Mouse (Mus musculus) brain, adult 2 months (tissue): ENCODE results near the gene Pias1.

Source experiments
- DNase-seq: peaks from one replicate; pipeline ENCODE4 v3.0.0; 2011; ENCODE audit warnings: low read depth, low spot score

Gene Pias1

GRCm38 (mm10) chr9:62987824-62988223 lies at the start of gene Pias1:
Gene Pias1 (minus strand): TSS chr9:62987924.
- DNase-seq: no peak

GRCm38 (mm10) chr9:63035431-63035830 lies 47.7 kb upstream of the Pias1 start:
- DNase-seq: peak; percentile 71

- DNase-seq: peak; percentile 54
These were observed 43.5 kb upstream of the Pias1 start for GRCm38 (mm10) chr9:63031011-63031782.

GRCm38 (mm10) chr9:63022486-63022885 lies 34.8 kb upstream of the Pias1 start:
- DNase-seq: no peak

GRCm38 (mm10) chr9:63007371-63007770 lies 19.6 kb upstream of the Pias1 start:
- DNase-seq: no peak

GRCm38 (mm10) chr9:63006081-63006820 lies 18.5 kb upstream of the Pias1 start:
- peak; percentile 1 for DNase-seq

- no peak for DNase-seq
These were observed 10.8 kb upstream of the Pias1 start for GRCm38 (mm10) chr9:62998561-62998960.

- DNase-seq: no peak
These were observed 9.9 kb upstream of the Pias1 start for GRCm38 (mm10) chr9:62997626-62998025.

GRCm38 (mm10) chr9:62995186-62995585 lies 7.5 kb upstream of the Pias1 start:
- no peak for DNase-seq

- DNase-seq: no peak
These were observed 2.4 kb upstream of the Pias1 start for GRCm38 (mm10) chr9:62990134-62990533.

GRCm38 (mm10) chr9:62980777-62981202 lies 6.9 kb downstream of the Pias1 start:
- DNase-seq: peak; percentile 98

GRCm38 (mm10) chr9:62980162-62980776 lies 7.5 kb downstream of the Pias1 start:
- DNase-seq: no peak

- peak; percentile 17 for DNase-seq
These were observed 8.1 kb downstream of the Pias1 start for GRCm38 (mm10) chr9:62979461-62980161.

- no peak for DNase-seq
These were observed 10.6 kb downstream of the Pias1 start for GRCm38 (mm10) chr9:62977152-62977551.

- no peak for DNase-seq
These were observed 11.9 kb downstream of the Pias1 start for GRCm38 (mm10) chr9:62975830-62976229.

- DNase-seq: no peak
These were observed 13.3 kb downstream of the Pias1 start for GRCm38 (mm10) chr9:62974439-62974838.

GRCm38 (mm10) chr9:62972073-62972745 lies 15.5 kb downstream of the Pias1 start:
- peak; percentile 38 for DNase-seq

GRCm38 (mm10) chr9:62970345-62970744 lies 17.4 kb downstream of the Pias1 start:
- no peak for DNase-seq

- DNase-seq: no peak
These were observed 21.7 kb downstream of the Pias1 start for GRCm38 (mm10) chr9:62966018-62966417.

GRCm38 (mm10) chr9:62952713-62953112 lies 35.0 kb downstream of the Pias1 start:
- no peak for DNase-seq

- DNase-seq: peak; percentile 43
These were observed 42.4 kb downstream of the Pias1 start for GRCm38 (mm10) chr9:62945346-62945745.
